Mouse (Mus musculus): ENCODE data around the gene Asb14. TPM values are rescaled to one million over a fixed set of nuclear protein-coding genes. Genes with fewer than 3 reads are reported as not detected.

The Asb14 gene
- not detected in 2 replicates for polyA plus RNA-seq (2015; fragmentation: Nextera tagmentation; extraction: Ambion mirVana)

DNA sequence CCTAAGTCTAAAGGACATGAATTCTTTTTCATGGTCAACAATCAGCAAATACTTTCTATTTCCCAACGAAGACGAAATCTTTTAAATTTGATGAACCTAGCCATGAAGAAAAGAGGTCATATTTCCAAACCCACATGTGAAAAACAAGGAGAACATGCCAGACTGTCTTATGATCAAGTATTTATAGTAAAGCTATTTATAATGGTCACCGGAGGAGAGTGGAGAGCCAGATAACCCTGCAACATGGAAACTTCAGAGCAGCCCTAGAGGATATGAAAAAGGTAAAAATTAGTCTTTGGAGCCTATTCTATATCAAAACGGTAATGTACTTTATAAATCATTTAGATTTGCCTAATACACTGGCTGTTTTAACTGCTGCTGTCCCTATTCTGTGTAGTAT lies at the start of gene Asb14:
Asb14 (plus strand) TSS at position 166 of the 400 bp plus-strand sequence.
- Histone ChIP-seq H3K27me3 (no peaks in the 10 kb centered on the region), H3K4me3 (replicated peaks) (no peak within 1 kb of the TSS), H3K36me3 (replicated peaks) (no peaks in the 10 kb centered on the region), H3K9me3 (replicated peaks) (no peaks in the 10 kb centered on the region), H3K9ac (no peak within 1 kb of the TSS), H3K4me1 (replicated peaks) (no peaks in the 10 kb centered on the region), H3K4me2 (no peak within 1 kb of the TSS), H3K27ac (replicated peaks) (no peak within 1 kb of the TSS)
- 67% methylated on average over 4 of the region's 4 CpGs for WGBS (ENCODE audit: insufficient replicate concordance)
- ATAC-seq (ENCODE audit: insufficient read depth): no peak

- Histone ChIP-seq H3K27ac (replicated peaks) (no peak overlapping the region), H3K27me3 (no peaks in the 10 kb centered on the region), H3K36me3 (replicated peaks) (no peaks in the 10 kb centered on the region), H3K9me3 (replicated peaks) (no peaks in the 10 kb centered on the region), H3K9ac (no peak overlapping the region), H3K4me3 (replicated peaks) (no peak overlapping the region), H3K4me1 (replicated peaks) (no peaks in the 10 kb centered on the region; the same call in 1 of the 2 replicates), H3K4me2 (no peak overlapping the region)
- no peak for ATAC-seq (ENCODE audit: insufficient read depth)
- 54% methylated on average over 8 of the region's 8 CpGs for WGBS (ENCODE audit: insufficient replicate concordance)
Observed at GRCm38 (mm10) chr14:26853053-26853452, 41.3 kb upstream of the Asb14 start.

DNA sequence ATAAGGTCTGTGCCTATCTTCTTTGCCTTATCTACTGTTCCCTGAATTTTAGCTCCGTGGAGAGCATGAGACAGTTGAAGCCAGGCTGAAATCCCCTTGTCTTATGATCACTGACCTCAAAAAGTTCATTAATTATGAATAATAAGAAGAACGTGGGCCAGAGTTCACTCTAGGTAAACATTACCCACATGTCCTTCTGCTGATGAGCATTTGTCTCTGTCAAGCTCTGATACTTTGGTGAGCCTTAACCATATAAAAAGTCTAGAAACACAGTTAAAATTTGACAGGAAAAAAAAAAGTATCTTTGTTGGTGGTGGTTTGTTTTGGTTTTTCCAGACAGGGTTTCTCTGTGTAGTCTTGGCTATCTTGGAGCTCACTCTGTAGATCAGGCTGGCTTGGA lies 40.3 kb upstream of the Asb14 start:
- H3K9ac ChIP-seq: no peak overlapping the region
- no peak overlapping the region for H3K27ac ChIP-seq (replicated peaks)
- WGBS (ENCODE audit: insufficient replicate concordance): 56% methylated on average over 2 of the region's 2 CpGs
- ATAC-seq (ENCODE audit: insufficient read depth): no peak
- H3K4me3 ChIP-seq (replicated peaks): no peak overlapping the region
- H3K36me3 ChIP-seq (replicated peaks): no peaks in the 10 kb centered on the region
- no peaks in the 10 kb centered on the region; the same call in 1 of the 2 replicates for H3K4me1 ChIP-seq (replicated peaks)
- no peaks in the 10 kb centered on the region for H3K27me3 ChIP-seq
- H3K4me2 ChIP-seq: no peak overlapping the region
- no peaks in the 10 kb centered on the region for H3K9me3 ChIP-seq (replicated peaks)

GRCm38 (mm10) chr14:26858364-26858763 lies 36.0 kb upstream of the Asb14 start:
- Histone ChIP-seq H3K4me2 (peak overlapping the region; percentile 4; the same call in 1 of the 2 replicates), H3K4me3 (replicated peaks) (no peak overlapping the region), H3K36me3 (replicated peaks) (no peaks in the 10 kb centered on the region), H3K27ac (replicated peaks) (no peak overlapping the region), H3K27me3 (no peaks in the 10 kb centered on the region), H3K4me1 (replicated peaks) (no peaks in the 10 kb centered on the region; the same call in 1 of the 2 replicates), H3K9ac (no peak overlapping the region), H3K9me3 (replicated peaks) (no peaks in the 10 kb centered on the region)
- WGBS (ENCODE audit: insufficient replicate concordance): 20% methylated on average over 2 of the region's 2 CpGs
- ATAC-seq (ENCODE audit: insufficient read depth): no peak

GRCm38 (mm10) chr14:26859024-26859423 lies 35.3 kb upstream of the Asb14 start:
- H3K36me3 ChIP-seq (replicated peaks): no peaks in the 10 kb centered on the region
- 77% methylated on average over 3 of the region's 3 CpGs for WGBS (ENCODE audit: insufficient replicate concordance)
- no peak overlapping the region for H3K27ac ChIP-seq (replicated peaks)
- H3K27me3 ChIP-seq: no peaks in the 10 kb centered on the region
- ATAC-seq (ENCODE audit: insufficient read depth): no peak
- H3K4me2 ChIP-seq: no peak overlapping the region
- H3K4me1 ChIP-seq (replicated peaks): no peaks in the 10 kb centered on the region; the same call in 1 of the 2 replicates
- H3K9me3 ChIP-seq (replicated peaks): no peaks in the 10 kb centered on the region
- no peak overlapping the region for H3K4me3 ChIP-seq (replicated peaks)
- no peak overlapping the region for H3K9ac ChIP-seq

- Histone ChIP-seq H3K4me1 (replicated peaks) (no peaks in the 10 kb centered on the region), H3K9me3 (replicated peaks) (no peaks in the 10 kb centered on the region), H3K36me3 (replicated peaks) (no peaks in the 10 kb centered on the region), H3K27ac (replicated peaks) (no peak overlapping the region), H3K4me2 (no peak overlapping the region), H3K9ac (no peak overlapping the region), H3K4me3 (replicated peaks) (no peak overlapping the region), H3K27me3 (no peaks in the 10 kb centered on the region)
- WGBS (ENCODE audit: insufficient replicate concordance): 67% methylated on average over 9 of the region's 9 CpGs
- ATAC-seq (ENCODE audit: insufficient read depth): no peak
Observed at GRCm38 (mm10) chr14:26867356-26867755, 27.0 kb upstream of the Asb14 start.

- WGBS (ENCODE audit: insufficient replicate concordance): 75% methylated on average over 5 of the region's 5 CpGs
- Histone ChIP-seq H3K9me3 (replicated peaks) (no peaks in the 10 kb centered on the region), H3K27ac (replicated peaks) (no peak overlapping the region), H3K4me1 (replicated peaks) (no peaks in the 10 kb centered on the region), H3K4me3 (replicated peaks) (no peak overlapping the region), H3K36me3 (replicated peaks) (no peaks in the 10 kb centered on the region), H3K4me2 (no peak overlapping the region), H3K27me3 (no peaks in the 10 kb centered on the region), H3K9ac (no peak overlapping the region)
- ATAC-seq (ENCODE audit: insufficient read depth): no peak
Observed at GRCm38 (mm10) chr14:26868299-26868698, 26.1 kb upstream of the Asb14 start.

- Histone ChIP-seq H3K27me3 (no peaks in the 10 kb centered on the region), H3K27ac (replicated peaks) (no peak overlapping the region), H3K4me2 (no peak overlapping the region), H3K36me3 (replicated peaks) (no peaks in the 10 kb centered on the region), H3K4me1 (replicated peaks) (no peaks in the 10 kb centered on the region), H3K9me3 (replicated peaks) (no peaks in the 10 kb centered on the region), H3K4me3 (replicated peaks) (no peak overlapping the region), H3K9ac (no peak overlapping the region)
- WGBS (ENCODE audit: insufficient replicate concordance): 9% methylated on average over 4 of the region's 4 CpGs
- no peak for ATAC-seq (ENCODE audit: insufficient read depth)
Observed at GRCm38 (mm10) chr14:26878756-26879155, 15.6 kb upstream of the Asb14 start.

DNA sequence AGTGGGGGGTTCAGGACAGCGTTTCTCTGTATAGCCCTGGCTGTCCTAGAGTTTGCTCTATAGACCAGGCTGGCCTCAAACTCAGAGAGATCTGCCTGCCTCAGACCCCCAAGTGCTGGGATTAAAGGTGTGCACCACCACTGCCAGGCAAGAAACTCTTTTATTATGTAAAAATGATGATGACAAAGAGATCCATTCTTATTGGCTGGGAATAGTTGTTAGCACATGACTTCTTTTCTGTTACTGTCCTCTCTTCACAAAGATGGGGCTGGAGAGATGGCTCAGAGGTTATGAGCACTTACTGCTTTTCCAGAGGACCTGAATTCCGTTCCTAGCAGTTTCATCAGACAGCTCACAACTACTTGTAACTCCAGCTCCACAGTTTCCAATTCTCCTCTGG lies 14.4 kb upstream of the Asb14 start:
- H3K9me3 ChIP-seq (replicated peaks): no peaks in the 10 kb centered on the region
- no peak overlapping the region for H3K27ac ChIP-seq (replicated peaks)
- WGBS (ENCODE audit: insufficient replicate concordance): 66% methylated on average over 2 of the region's 2 CpGs
- no peak overlapping the region for H3K9ac ChIP-seq
- H3K4me1 ChIP-seq (replicated peaks): no peaks in the 10 kb centered on the region
- H3K4me3 ChIP-seq (replicated peaks): no peak overlapping the region
- H3K36me3 ChIP-seq (replicated peaks): no peaks in the 10 kb centered on the region
- no peak overlapping the region for H3K4me2 ChIP-seq
- no peaks in the 10 kb centered on the region for H3K27me3 ChIP-seq
- no peak for ATAC-seq (ENCODE audit: insufficient read depth)

- H3K27me3 ChIP-seq: no peaks in the 10 kb centered on the region
- no peak overlapping the region for H3K27ac ChIP-seq (replicated peaks)
- H3K4me3 ChIP-seq (replicated peaks): no peak overlapping the region
- H3K9ac ChIP-seq: no peak overlapping the region
- no peaks in the 10 kb centered on the region for H3K36me3 ChIP-seq (replicated peaks)
- ATAC-seq (ENCODE audit: insufficient read depth): no peak
- 32% methylated on average over 5 of the region's 5 CpGs for WGBS (ENCODE audit: insufficient replicate concordance)
- H3K4me1 ChIP-seq (replicated peaks): no peaks in the 10 kb centered on the region
- H3K9me3 ChIP-seq (replicated peaks): no peaks in the 10 kb centered on the region
- no peak overlapping the region for H3K4me2 ChIP-seq
Observed at GRCm38 (mm10) chr14:26881700-26882099, 12.7 kb upstream of the Asb14 start.

GRCm38 (mm10) chr14:26887244-26887643 lies 7.1 kb upstream of the Asb14 start:
- Histone ChIP-seq H3K4me2 (no peak overlapping the region), H3K4me1 (replicated peaks) (no peaks in the 10 kb centered on the region), H3K9ac (no peak overlapping the region), H3K36me3 (replicated peaks) (no peaks in the 10 kb centered on the region), H3K27ac (replicated peaks) (no peak overlapping the region), H3K27me3 (no peaks in the 10 kb centered on the region), H3K4me3 (replicated peaks) (no peak overlapping the region), H3K9me3 (replicated peaks) (no peaks in the 10 kb centered on the region)
- 62% methylated on average over 3 of the region's 3 CpGs for WGBS (ENCODE audit: insufficient replicate concordance)
- no peak for ATAC-seq (ENCODE audit: insufficient read depth)

DNA sequence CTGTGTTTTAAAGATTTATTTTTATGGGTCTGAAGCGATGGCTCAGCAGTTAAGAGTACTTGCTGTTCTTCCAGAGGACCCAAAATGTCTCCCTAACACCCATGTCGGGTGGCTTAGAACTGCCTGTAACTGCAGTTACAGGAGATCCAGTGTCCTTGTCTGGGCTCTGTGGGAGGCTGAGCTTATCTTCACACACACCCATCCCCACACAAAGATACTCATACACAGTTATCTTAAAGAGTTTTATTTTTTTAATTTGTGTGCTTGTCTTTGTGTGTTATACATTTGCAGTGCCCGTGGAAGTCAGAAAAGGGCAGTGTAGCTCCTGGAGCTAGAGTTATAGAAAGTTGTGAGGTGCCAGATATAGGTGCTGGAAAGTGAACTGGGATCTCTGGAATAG lies 3.6 kb upstream of the Asb14 start:
- H3K4me3 ChIP-seq (replicated peaks): no peak overlapping the region
- H3K9me3 ChIP-seq (replicated peaks): no peaks in the 10 kb centered on the region
- no peak overlapping the region for H3K4me2 ChIP-seq
- no peak overlapping the region for H3K27ac ChIP-seq (replicated peaks)
- no peaks in the 10 kb centered on the region for H3K27me3 ChIP-seq
- no peaks in the 10 kb centered on the region for H3K36me3 ChIP-seq (replicated peaks)
- H3K4me1 ChIP-seq (replicated peaks): no peaks in the 10 kb centered on the region
- 30% methylated on average over 3 of the region's 3 CpGs for WGBS (ENCODE audit: insufficient replicate concordance)
- no peak for ATAC-seq (ENCODE audit: insufficient read depth)
- no peak overlapping the region for H3K9ac ChIP-seq
